Mouse (Mus musculus): ENCODE data around the gene Adgrf5.
"Not testable (repeated sequence)": the region's sequence is repeated elsewhere in the genome, so short reads cannot be mapped to it uniquely, and the experiment has no call there.

Gene Adgrf5

GRCm38 (mm10) chr17:43359826-43360619 lies at the start of gene Adgrf5:
Gene Adgrf5 (plus strand): TSS chr17:43360451.
- DNase-seq (ENCODE audit: low read depth), result no peak

DNA sequence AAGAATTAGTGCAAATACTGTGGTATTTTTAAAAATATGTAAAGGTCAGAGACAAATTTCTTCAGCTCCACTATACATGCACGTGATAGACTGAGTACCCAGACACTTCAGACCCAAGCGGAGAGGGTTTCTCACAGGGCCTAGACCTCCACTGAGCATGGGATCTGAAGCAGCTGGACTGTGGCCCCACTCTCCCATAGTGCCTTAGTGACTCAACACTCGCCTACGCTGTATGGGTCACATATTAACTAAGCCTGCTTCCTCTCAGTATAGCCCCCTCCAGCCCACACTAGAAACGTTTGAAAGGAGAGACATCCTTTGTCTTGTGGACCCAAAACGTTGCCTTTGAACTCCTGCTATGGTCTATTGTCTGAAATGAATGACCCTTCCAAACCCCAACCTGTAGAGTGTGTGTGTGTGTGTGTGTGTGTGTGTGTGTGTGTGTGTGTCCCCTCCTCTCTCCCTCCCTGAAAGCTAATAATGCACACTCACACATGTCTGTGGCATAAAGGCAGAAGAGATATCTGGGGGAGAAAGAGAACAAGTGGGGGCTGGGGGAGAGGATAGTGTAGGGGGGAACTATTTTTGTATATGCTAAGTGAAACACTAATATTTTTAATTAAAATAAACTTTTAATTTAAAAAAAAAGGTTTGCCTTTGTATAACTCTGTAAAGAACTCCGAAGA lies 34.1 kb upstream of the Adgrf5 start:
- no peak for DNase-seq (ENCODE audit: low read depth)

GRCm38 (mm10) chr17:43326726-43327700 lies 33.2 kb upstream of the Adgrf5 start:
- DNase-seq (ENCODE audit: low read depth), result peak; percentile 71

DNA sequence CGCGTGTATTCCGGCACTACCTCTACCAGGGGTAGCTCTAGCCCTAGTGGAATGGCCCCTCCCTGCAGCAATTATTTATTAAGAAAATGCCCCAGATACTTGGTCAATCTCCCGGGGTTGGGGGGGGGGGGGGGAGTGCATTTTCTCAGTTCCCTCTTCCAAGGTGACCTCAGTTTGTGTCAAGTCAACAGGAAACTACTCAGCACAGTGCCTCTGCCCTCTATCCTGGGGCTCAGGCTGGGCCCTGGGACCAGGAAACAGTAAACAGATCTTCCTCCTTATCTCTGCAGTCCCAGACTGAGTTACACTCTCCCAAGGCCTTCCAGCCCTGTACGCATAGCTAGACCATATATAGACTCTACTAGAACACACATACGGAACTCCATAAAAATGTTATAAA lies 32.4 kb upstream of the Adgrf5 start:
- DNase-seq (ENCODE audit: low read depth), result no peak

- no peak for DNase-seq (ENCODE audit: low read depth)
Measured at GRCm38 (mm10) chr17:43329216-43329615, 31.0 kb upstream of the Adgrf5 start.

- peak; percentile 70 for DNase-seq (ENCODE audit: low read depth)
Measured at GRCm38 (mm10) chr17:43329761-43330183, 30.5 kb upstream of the Adgrf5 start.

- no peak for DNase-seq (ENCODE audit: low read depth)
Measured at GRCm38 (mm10) chr17:43332686-43333085, 27.6 kb upstream of the Adgrf5 start.

DNA sequence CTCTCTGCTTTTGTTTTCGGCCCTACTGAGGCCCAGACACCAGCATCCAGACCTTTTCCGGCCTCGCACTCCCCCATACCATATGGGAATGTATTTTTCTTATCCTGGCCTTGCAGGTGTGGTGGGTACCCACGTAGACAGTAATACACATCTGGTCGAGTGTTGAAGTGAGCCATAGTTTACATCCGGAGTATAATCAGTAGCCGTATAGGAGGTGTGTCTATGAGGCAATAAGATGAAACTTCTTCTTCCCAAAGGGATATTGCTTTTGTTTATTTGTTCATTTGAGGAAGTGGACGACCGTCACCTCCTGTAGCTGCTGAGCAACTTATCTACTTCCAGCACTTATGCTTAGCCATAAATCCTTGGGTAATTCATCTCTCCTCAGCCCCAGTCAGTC lies 26.2 kb upstream of the Adgrf5 start:
- no peak for DNase-seq (ENCODE audit: low read depth)

DNA sequence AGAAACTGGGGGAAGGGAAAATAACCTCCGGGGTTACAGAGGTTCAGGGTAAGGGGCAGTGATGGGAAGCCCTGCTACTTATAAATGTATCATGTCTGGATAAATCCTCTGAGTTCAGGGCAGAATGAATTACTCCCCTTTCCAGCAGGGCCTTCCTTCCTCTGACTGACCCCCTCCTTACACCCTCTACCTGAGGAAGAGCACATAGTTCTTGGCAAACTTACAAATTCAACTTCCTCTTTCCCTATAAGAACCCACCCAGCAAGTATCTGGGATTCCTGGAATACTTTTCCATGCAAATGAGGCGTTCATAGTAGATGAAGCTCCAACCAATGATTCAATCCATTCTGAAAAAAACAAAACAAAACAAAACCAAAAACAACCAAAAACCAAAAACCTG lies 22.6 kb upstream of the Adgrf5 start:
- no peak for DNase-seq (ENCODE audit: low read depth)

DNA sequence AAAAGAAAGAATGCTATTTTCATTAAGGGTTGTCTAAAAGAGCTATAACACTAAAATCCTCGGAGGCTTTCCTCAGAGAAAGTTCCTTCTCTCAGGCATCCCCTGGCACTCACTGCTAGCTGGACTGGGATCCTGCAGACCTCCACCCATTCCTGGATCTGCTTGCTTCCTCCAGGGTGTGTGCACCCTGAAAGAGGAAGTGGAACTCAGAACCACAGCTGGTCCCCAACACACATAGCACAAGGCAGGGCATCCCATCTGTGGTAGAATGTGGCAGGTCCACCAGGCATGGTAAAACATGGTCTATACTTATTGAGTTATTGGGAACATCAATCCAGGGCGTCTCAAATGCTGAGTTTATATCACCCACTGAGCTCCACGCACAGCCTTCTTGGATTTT lies 22.0 kb upstream of the Adgrf5 start:
- no peak for DNase-seq (ENCODE audit: low read depth)

GRCm38 (mm10) chr17:43346499-43346898 lies 13.8 kb upstream of the Adgrf5 start:
- DNase-seq (ENCODE audit: low read depth), result not testable (repeated sequence)

DNA sequence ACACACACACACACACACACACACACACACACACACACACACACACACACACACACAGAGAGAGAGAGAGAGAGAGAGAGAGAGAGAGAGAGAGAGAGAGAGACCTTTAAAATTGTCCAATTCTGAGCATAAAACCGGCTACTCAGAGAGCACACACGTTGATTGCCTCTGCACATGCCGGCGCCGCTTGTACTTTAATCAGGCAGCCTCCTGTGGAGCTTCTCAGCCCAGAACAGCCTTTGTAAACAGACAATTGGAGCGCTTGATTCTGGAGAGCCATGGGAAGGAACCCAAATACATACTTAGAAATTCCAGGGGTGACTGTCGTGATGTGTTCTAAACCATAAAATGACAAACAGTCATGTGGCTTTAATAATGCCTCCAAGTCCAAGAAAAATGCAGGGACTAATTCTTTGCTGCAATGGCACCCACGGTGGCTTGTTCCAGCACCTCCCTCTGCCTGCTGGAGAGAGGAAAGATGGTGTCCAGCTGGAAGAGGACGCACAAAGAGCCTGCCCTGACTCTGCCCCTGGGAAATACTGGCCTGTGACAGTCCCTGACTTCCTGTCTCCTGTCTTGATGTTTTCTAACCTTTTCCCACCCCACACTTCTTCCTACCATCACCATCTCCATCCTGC lies 2.2 kb upstream of the Adgrf5 start:
- DNase-seq (ENCODE audit: low read depth), result no peak

DNA sequence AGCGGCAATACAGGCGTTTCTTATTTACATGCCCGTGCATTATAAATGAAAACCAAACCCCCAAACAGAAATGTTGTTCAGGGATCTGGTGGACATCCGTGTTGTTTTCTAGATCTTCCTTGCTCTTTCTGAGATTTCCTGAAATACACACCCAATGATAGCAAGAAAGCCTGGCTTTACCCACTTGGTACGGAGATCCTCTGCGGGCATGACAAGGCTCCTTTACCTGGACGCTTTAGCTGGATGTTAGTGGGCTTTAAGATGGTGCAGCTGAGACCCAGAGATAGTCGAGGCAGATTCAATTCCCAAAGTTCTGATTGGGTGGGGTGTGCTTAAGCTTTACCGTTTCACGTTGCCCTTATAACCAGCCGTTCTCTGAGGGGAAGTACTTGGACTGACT lies 770 bp downstream of the Adgrf5 start:
- DNase-seq (ENCODE audit: low read depth), result no peak

DNA sequence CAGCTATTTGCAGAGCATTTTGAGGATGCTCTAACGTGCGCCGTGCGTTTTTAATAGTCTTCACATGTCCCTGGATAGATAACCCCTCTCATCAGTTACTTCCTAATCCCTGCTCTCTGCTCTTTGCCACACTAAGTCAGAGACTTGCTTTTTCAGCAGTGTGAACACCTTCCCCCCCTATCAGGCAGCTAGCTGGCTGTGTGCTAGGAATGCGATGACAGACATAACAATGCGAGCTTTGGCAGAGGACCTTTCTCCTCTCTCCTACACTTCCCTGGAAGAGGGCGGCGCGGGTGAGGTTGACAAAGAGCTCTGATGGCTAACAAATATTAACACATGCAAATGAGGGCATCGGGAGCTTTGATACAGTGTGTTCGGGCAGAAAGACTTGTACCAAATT lies 2.1 kb downstream of the Adgrf5 start:
- DNase-seq (ENCODE audit: low read depth), result no peak

DNA sequence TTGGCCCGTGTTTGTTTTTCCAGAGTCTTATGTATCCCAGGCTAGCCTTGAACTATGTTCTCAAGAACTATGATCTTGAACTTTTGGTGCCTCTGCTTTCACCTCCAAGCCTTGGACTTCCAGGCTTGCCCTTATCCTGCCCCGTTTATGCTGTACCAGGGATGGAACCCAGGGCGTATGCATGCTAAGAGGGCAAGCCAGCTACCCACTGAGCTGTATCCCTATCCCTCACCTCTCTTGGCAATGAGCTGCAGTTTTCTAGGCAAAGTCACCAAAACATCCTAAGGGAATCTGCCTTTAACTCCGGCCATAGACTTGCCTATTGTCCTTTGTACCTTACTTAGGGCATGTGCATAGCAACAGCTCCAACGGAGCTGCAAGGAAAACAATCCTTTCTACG lies 2.6 kb downstream of the Adgrf5 start:
- DNase-seq (ENCODE audit: low read depth), result no peak

GRCm38 (mm10) chr17:43363921-43364320 lies 3.7 kb downstream of the Adgrf5 start:
- no peak for DNase-seq (ENCODE audit: low read depth)

DNA sequence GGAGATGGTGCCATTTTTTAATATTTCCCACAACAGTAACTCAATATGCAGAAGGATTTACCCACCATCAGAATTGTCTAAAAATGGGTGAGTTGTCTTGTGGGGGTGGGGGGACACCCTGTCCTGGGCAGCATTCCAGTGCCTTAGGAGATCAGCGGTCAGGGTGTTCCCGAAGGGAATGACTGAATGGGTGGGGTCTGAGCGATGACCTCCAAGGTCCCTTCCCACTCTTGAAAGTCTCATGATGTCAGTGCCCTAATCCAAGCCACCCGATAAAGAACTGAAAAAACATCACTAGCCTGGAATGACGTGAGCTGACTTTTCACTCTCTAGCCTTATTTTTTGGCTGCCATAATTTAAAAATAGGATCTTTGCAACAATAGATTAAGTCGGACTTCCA lies 5.0 kb downstream of the Adgrf5 start:
- DNase-seq (ENCODE audit: low read depth), result no peak

DNA sequence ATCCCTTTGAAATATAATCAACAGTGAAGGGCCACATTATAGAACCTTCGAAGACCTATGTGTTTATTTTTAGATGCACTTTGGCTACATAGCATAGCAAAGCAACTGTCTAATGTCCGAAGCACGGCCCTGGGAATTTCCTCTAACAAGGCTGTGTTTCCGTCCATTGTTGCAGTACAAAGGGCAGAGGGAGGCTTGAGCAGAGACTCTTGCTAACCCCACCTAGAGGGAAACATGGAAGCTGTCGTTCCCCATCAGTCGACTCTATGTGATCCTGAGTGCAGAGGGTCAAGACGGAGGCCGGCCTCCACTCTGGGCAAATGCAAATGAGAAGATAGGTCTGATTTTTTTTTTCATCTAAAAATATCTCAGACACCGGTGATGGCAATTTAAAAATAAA lies 6.2 kb downstream of the Adgrf5 start:
- DNase-seq (ENCODE audit: low read depth), result no peak

DNA sequence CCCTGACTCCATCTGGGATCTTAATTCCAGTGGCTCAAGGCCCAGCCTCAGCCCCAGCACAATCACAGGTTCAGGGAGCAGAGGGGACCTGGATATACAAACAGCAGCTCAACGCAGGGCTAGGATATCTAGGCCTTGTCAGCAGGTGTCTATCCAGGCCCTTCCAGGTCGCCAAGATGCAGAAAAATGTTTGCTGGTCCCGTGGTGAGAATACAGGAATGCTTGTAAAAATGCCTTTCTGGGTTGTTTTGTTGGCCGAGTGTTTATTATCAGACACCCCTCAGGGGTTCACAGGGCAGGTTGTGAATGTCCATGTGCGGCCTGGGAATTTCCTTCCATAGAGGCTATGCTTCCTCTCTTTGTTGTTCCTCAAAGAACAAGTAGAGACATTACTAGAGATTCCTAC lies 7.9 kb downstream of the Adgrf5 start:
- no peak for DNase-seq (ENCODE audit: low read depth)

- no peak for DNase-seq (ENCODE audit: low read depth)
Measured at GRCm38 (mm10) chr17:43372604-43373003, 12.4 kb downstream of the Adgrf5 start.

DNA sequence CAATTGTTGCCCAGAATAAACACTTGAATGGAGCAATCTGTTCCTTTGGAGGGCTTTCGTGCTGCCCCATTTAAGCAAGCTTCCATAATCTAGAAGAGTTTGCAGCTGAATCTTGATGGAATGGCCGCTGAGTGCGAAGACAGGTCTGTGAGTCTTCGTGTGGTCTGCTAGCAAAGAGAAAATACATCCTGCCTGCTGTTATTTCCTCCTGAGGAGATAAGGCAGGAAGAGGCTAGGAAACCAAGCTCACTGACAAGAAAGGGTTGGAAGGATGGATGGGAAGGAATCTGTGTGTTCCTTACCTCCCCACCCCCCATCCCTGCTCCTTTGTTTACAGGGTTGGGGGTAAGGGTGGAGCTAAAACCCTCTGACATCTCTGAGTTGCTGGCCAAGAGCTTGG lies 13.8 kb downstream of the Adgrf5 start:
- no peak for DNase-seq (ENCODE audit: low read depth)

DNA sequence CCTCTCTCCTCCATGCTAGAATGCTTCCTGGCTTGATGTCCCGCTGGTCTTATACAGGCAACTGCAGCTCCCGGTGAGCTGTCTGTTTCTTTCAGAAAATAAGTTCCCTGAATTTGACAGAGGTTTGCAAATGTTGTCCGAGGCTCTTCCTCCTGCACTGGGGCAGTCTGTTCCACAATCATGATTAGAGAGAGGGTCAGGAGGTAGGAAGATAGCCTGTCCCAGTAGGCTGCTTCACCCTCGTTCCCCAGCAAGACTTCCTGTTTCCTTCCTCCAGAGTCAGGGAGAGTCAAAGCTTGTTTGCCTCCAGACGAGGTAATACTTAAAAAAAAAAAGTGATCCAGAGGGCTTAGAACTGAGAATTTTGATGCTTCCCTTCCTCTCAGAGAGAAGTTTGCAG lies 16.3 kb downstream of the Adgrf5 start:
- no peak for DNase-seq (ENCODE audit: low read depth)

Measured in c-Kit-positive CD71-positive TER-119-negative erythroid progenitor cells, embryonic 14.5 days (primary cell).